In genomic region chr10:79595590-79595929, GRCm38 (mm10) we compare ENCODE assay signal across 13 mouse cellular contexts. TPM values are rescaled to one million over a fixed set of nuclear protein-coding genes. Genes with fewer than 3 reads are reported as not detected.
DNase-seq lines count a peak whose midpoint lies in the region; ATAC-seq lines count a peak whose summit lies in the region.
"Had no signal": no experiment of that assay in that cellular context is flagged by ENCODE, and none has a peak within 500 bp of the region (broad histone marks: within the 10 kb centered on the region; RNA-seq: fewer than 3 reads in every experiment).

No protein-coding gene starts in this region.

- no peak overlapping the region for H3K4me3 ChIP-seq in forebrain, embryonic 12.5 days (replicated peaks)
- H3K4me3 ChIP-seq in forebrain, embryonic 14.5 days (ENCODE audit: low read depth, low read length): no peak overlapping the region
- no peak overlapping the region for H3K4me3 ChIP-seq in kidney, embryonic 14.5 days (ENCODE audit: low read length)
- H3K4me3 ChIP-seq in midbrain, embryonic 12.5 days: no peak overlapping the region
- H3K4me3 ChIP-seq in midbrain, embryonic 10.5 days: no peak overlapping the region
- H3K4me3 ChIP-seq in neural tube, embryonic 15.5 days (replicated peaks): no peak overlapping the region
- H3K4me3 ChIP-seq: liver, embryonic 13.5 days; stomach, embryonic 15.5 days had no signal

- H3K4me1 ChIP-seq in forebrain, embryonic 12.5 days: no peaks in the 10 kb centered on the region
- no peaks in the 10 kb centered on the region for H3K4me1 ChIP-seq in forebrain, embryonic 14.5 days (ENCODE audit: control insufficient read depth, insufficient read depth, low read length)
- H3K4me1 ChIP-seq in kidney, embryonic 14.5 days (ENCODE audit: control insufficient read depth, insufficient read depth, low read length): no peaks in the 10 kb centered on the region
- no peaks in the 10 kb centered on the region for H3K4me1 ChIP-seq in midbrain, embryonic 12.5 days
- H3K4me1 ChIP-seq in midbrain, embryonic 10.5 days: peaks cover 10% of the 10 kb centered on the region
- H3K4me1 ChIP-seq in neural tube, embryonic 15.5 days: 0 out of 2 replicates have a peak, but pooled peaks cover 2% of the 10 kb centered on the region
- H3K4me1 ChIP-seq: liver, embryonic 13.5 days; stomach, embryonic 15.5 days had no signal

- no peaks in the 10 kb centered on the region for H3K9me3 ChIP-seq in forebrain, embryonic 12.5 days
- no peaks in the 10 kb centered on the region for H3K9me3 ChIP-seq in forebrain, embryonic 14.5 days (replicated peaks; ENCODE audit: control insufficient read depth, low read length)
- no peaks in the 10 kb centered on the region for H3K9me3 ChIP-seq in kidney, embryonic 14.5 days (ENCODE audit: control insufficient read depth, low read length)
- H3K9me3 ChIP-seq in midbrain, embryonic 12.5 days: no peaks in the 10 kb centered on the region
- no peaks in the 10 kb centered on the region for H3K9me3 ChIP-seq in midbrain, embryonic 10.5 days (replicated peaks)
- H3K9me3 ChIP-seq in neural tube, embryonic 15.5 days (replicated peaks): no peaks in the 10 kb centered on the region
- H3K9me3 ChIP-seq: liver, embryonic 13.5 days; stomach, embryonic 15.5 days had no signal

- no peak overlapping the region for H3K4me2 ChIP-seq in forebrain, embryonic 12.5 days
- H3K4me2 ChIP-seq in forebrain, embryonic 14.5 days (ENCODE audit: low read length): no peak overlapping the region
- H3K4me2 ChIP-seq in kidney, embryonic 14.5 days (replicated peaks; ENCODE audit: low read depth, low read length): no peak overlapping the region
- no peak overlapping the region for H3K4me2 ChIP-seq in midbrain, embryonic 12.5 days (replicated peaks)
- peak overlapping the region; percentile 44; the same call in 1 of the 2 replicates for H3K4me2 ChIP-seq in neural tube, embryonic 15.5 days
- H3K4me2 ChIP-seq: liver, embryonic 13.5 days; stomach, embryonic 15.5 days had no signal

- H3K36me3 ChIP-seq in forebrain, embryonic 12.5 days (replicated peaks): no peaks in the 10 kb centered on the region
- H3K36me3 ChIP-seq in forebrain, embryonic 14.5 days (ENCODE audit: control insufficient read depth, insufficient read depth, low read length): no peaks in the 10 kb centered on the region
- H3K36me3 ChIP-seq in kidney, embryonic 14.5 days (ENCODE audit: control insufficient read depth, insufficient read depth, low read length): no peaks in the 10 kb centered on the region
- no peaks in the 10 kb centered on the region for H3K36me3 ChIP-seq in midbrain, embryonic 12.5 days
- H3K36me3 ChIP-seq in midbrain, embryonic 10.5 days: no peaks in the 10 kb centered on the region
- H3K36me3 ChIP-seq in neural tube, embryonic 15.5 days: no peaks in the 10 kb centered on the region
- H3K36me3 ChIP-seq: liver, embryonic 13.5 days; stomach, embryonic 15.5 days had no signal

- peaks cover 35% of the 10 kb centered on the region for H3K27me3 ChIP-seq in forebrain, embryonic 12.5 days
- no peaks in the 10 kb centered on the region for H3K27me3 ChIP-seq in forebrain, embryonic 14.5 days (replicated peaks; ENCODE audit: control insufficient read depth, insufficient read depth, low read length)
- H3K27me3 ChIP-seq in kidney, embryonic 14.5 days (ENCODE audit: control insufficient read depth, insufficient read depth, low read length): 0 out of 2 replicates have a peak, but pooled peaks cover 3% of the 10 kb centered on the region
- H3K27me3 ChIP-seq in midbrain, embryonic 12.5 days: peaks cover 38% of the 10 kb centered on the region
- peaks cover 32% of the 10 kb centered on the region for H3K27me3 ChIP-seq in midbrain, embryonic 10.5 days (ENCODE audit: low read depth, poor library complexity, severe bottlenecking)
- H3K27me3 ChIP-seq in neural tube, embryonic 15.5 days (replicated peaks): peaks cover 21% of the 10 kb centered on the region; the same call in 1 of the 2 replicates

- no peak for DNase-seq in forebrain, embryonic 14.5 days (ENCODE audit: low spot score)
- no peak for DNase-seq in kidney, postnatal 10 days
- DNase-seq in midbrain, embryonic 10.5 days (ENCODE audit: low spot score): no peak
- no peak for DNase-seq in layer of hippocampus, adult 9-10 months (ENCODE audit: low spot score)
- DNase-seq: liver, embryonic 13.5 days had no signal

- 59% methylated on average over 8 of the region's 8 CpGs for WGBS in forebrain, embryonic 12.5 days
- 64% methylated on average over 8 of the region's 8 CpGs for WGBS in forebrain, embryonic 14.5 days
- 64% methylated on average over 8 of the region's 8 CpGs for WGBS in kidney, embryonic 14.5 days
- 61% methylated on average over 8 of the region's 8 CpGs for WGBS in midbrain, embryonic 12.5 days
- WGBS in midbrain, embryonic 10.5 days: 62% methylated on average over 8 of the region's 8 CpGs
- 62% methylated on average over 8 of the region's 8 CpGs for WGBS in neural tube, embryonic 15.5 days

- H3K9ac ChIP-seq in forebrain, embryonic 12.5 days: no peak overlapping the region
- H3K9ac ChIP-seq in forebrain, embryonic 14.5 days (ENCODE audit: low read length): no peak overlapping the region
- H3K9ac ChIP-seq in kidney, embryonic 14.5 days (ENCODE audit: low read depth, low read length): no peak overlapping the region
- H3K9ac ChIP-seq in midbrain, embryonic 12.5 days (replicated peaks): no peak overlapping the region
- no peak overlapping the region for H3K9ac ChIP-seq in neural tube, embryonic 15.5 days (replicated peaks)
- H3K9ac ChIP-seq: liver, embryonic 13.5 days; stomach, embryonic 15.5 days had no signal

- ATAC-seq in forebrain, embryonic 12.5 days (ENCODE audit: low FRiP score): peak; percentile 36
- no peak for ATAC-seq in forebrain, embryonic 14.5 days
- ATAC-seq in kidney, embryonic 14.5 days (ENCODE audit: low FRiP score, low TSS enrichment): peak; percentile 36; the same call in 1 of the 2 replicates
- ATAC-seq in midbrain, embryonic 12.5 days (ENCODE audit: low FRiP score, low read depth): 0 out of 2 replicates have a peak, but pooled peaks have one; percentile 19
- peak; percentile 52 for ATAC-seq in neural tube, embryonic 15.5 days (ENCODE audit: low FRiP score)

- no peak overlapping the region for H3K27ac ChIP-seq in forebrain, embryonic 12.5 days
- H3K27ac ChIP-seq in forebrain, embryonic 14.5 days (ENCODE audit: low read depth, low read length): no peak overlapping the region
- no peak overlapping the region for H3K27ac ChIP-seq in kidney, embryonic 14.5 days (ENCODE audit: low read depth, low read length)
- H3K27ac ChIP-seq in midbrain, embryonic 12.5 days (replicated peaks): no peak overlapping the region
- no peak overlapping the region for H3K27ac ChIP-seq in midbrain, embryonic 10.5 days (replicated peaks)
- no peak overlapping the region for H3K27ac ChIP-seq in neural tube, embryonic 15.5 days (replicated peaks)
- H3K27ac ChIP-seq: liver, embryonic 13.5 days; stomach, embryonic 15.5 days had no signal

RNA-seq across cellular contexts. Expression of gene Theg, which starts 8.4 kb away (rescaled TPM):
- not detected in 2 replicates for polyA plus RNA-seq in forebrain, embryonic 12.5 days (2016; fragmentation: Nextera tagmentation; extraction: Ambion mirVana)
- not detected in 2 replicates for polyA plus RNA-seq in forebrain, embryonic 14.5 days (2014; fragmentation: Nextera tagmentation; extraction: Ambion mirVana)
- polyA plus RNA-seq in kidney, embryonic 14.5 days (2014; fragmentation: Nextera tagmentation; extraction: Ambion mirVana): not detected in 2 replicates
- polyA plus RNA-seq in midbrain, embryonic 12.5 days (2016; fragmentation: Nextera tagmentation; extraction: Ambion mirVana): not detected in 2 replicates
- not detected in 2 replicates for polyA plus RNA-seq in midbrain, embryonic 10.5 days (2016; fragmentation: Nextera tagmentation; extraction: Ambion mirVana)
- polyA plus RNA-seq in neural tube, embryonic 15.5 days (2015; fragmentation: Nextera tagmentation; extraction: Ambion mirVana): 0.37 TPM in 1 of 2 replicates, not detected in the other
- polyA plus RNA-seq: heart, embryonic 14.5 days; kidney, embryonic 16.5 days; liver, embryonic 13.5 days; stomach, embryonic 15.5 days; thymus, postnatal 0 days had no signal

RNA-seq across cellular contexts. Expression of gene C2cd4c, which starts 18.3 kb away (rescaled TPM):
- polyA plus RNA-seq in forebrain, embryonic 12.5 days (2016; fragmentation: Nextera tagmentation; extraction: Ambion mirVana): 0.05 TPM in 1 of 2 replicates, not detected in the other
- 0.46 and 0.52 TPM in 2 replicates for polyA plus RNA-seq in forebrain, embryonic 14.5 days (2014; fragmentation: Nextera tagmentation; extraction: Ambion mirVana)
- not detected in 2 replicates for polyA plus RNA-seq in kidney, embryonic 14.5 days (2014; fragmentation: Nextera tagmentation; extraction: Ambion mirVana)
- polyA plus RNA-seq in midbrain, embryonic 12.5 days (2016; fragmentation: Nextera tagmentation; extraction: Ambion mirVana): 0.04 and 0.08 TPM in 2 replicates
- 0.06 and 0.11 TPM in 2 replicates for polyA plus RNA-seq in midbrain, embryonic 10.5 days (2016; fragmentation: Nextera tagmentation; extraction: Ambion mirVana)
- 0.40 and 0.55 TPM in 2 replicates for polyA plus RNA-seq in neural tube, embryonic 15.5 days (2015; fragmentation: Nextera tagmentation; extraction: Ambion mirVana)
- polyA plus RNA-seq: heart, embryonic 14.5 days; liver, embryonic 13.5 days; thymus, postnatal 0 days had no signal

RNA-seq across cellular contexts. Expression of gene Mier2, which starts 40.6 kb away (rescaled TPM):
- 69.0 and 70.6 TPM in 2 replicates for polyA plus RNA-seq in forebrain, embryonic 12.5 days (2016; fragmentation: Nextera tagmentation; extraction: Ambion mirVana)
- 35.3 and 43.7 TPM in 2 replicates for polyA plus RNA-seq in forebrain, embryonic 14.5 days (2014; fragmentation: Nextera tagmentation; extraction: Ambion mirVana)
- 44.2 and 47.4 TPM in 2 replicates for polyA plus RNA-seq in kidney, embryonic 14.5 days (2014; fragmentation: Nextera tagmentation; extraction: Ambion mirVana)
- polyA plus RNA-seq in midbrain, embryonic 12.5 days (2016; fragmentation: Nextera tagmentation; extraction: Ambion mirVana): 59.8 and 62.5 TPM in 2 replicates
- polyA plus RNA-seq in midbrain, embryonic 10.5 days (2016; fragmentation: Nextera tagmentation; extraction: Ambion mirVana): 69.9 and 72.8 TPM in 2 replicates
- polyA plus RNA-seq in neural tube, embryonic 15.5 days (2015; fragmentation: Nextera tagmentation; extraction: Ambion mirVana): 61.7 and 68.6 TPM in 2 replicates

RNA-seq across cellular contexts. Expression of gene Shc2, which starts 42.2 kb away (rescaled TPM):
- 11.9 and 12.7 TPM in 2 replicates for polyA plus RNA-seq in forebrain, embryonic 12.5 days (2016; fragmentation: Nextera tagmentation; extraction: Ambion mirVana)
- 5.9 and 6.5 TPM in 2 replicates for polyA plus RNA-seq in forebrain, embryonic 14.5 days (2014; fragmentation: Nextera tagmentation; extraction: Ambion mirVana)
- polyA plus RNA-seq in kidney, embryonic 14.5 days (2014; fragmentation: Nextera tagmentation; extraction: Ambion mirVana): 6.9 and 8.5 TPM in 2 replicates
- 22.8 and 23.3 TPM in 2 replicates for polyA plus RNA-seq in midbrain, embryonic 12.5 days (2016; fragmentation: Nextera tagmentation; extraction: Ambion mirVana)
- polyA plus RNA-seq in midbrain, embryonic 10.5 days (2016; fragmentation: Nextera tagmentation; extraction: Ambion mirVana): 18.5 and 20.1 TPM in 2 replicates
- 24.7 and 28.9 TPM in 2 replicates for polyA plus RNA-seq in neural tube, embryonic 15.5 days (2015; fragmentation: Nextera tagmentation; extraction: Ambion mirVana)

RNA-seq across cellular contexts. Expression of gene Odf3l2, which starts 50.0 kb away (rescaled TPM):
- polyA plus RNA-seq in forebrain, embryonic 12.5 days (2016; fragmentation: Nextera tagmentation; extraction: Ambion mirVana): not detected in 2 replicates
- 0.14 and 0.17 TPM in 2 replicates for polyA plus RNA-seq in forebrain, embryonic 14.5 days (2014; fragmentation: Nextera tagmentation; extraction: Ambion mirVana)
- not detected in 2 replicates for polyA plus RNA-seq in kidney, embryonic 14.5 days (2014; fragmentation: Nextera tagmentation; extraction: Ambion mirVana)
- polyA plus RNA-seq in midbrain, embryonic 12.5 days (2016; fragmentation: Nextera tagmentation; extraction: Ambion mirVana): not detected in 2 replicates
- not detected in 2 replicates for polyA plus RNA-seq in midbrain, embryonic 10.5 days (2016; fragmentation: Nextera tagmentation; extraction: Ambion mirVana)
- 0.14 and 0.17 TPM in 2 replicates for polyA plus RNA-seq in neural tube, embryonic 15.5 days (2015; fragmentation: Nextera tagmentation; extraction: Ambion mirVana)
- polyA plus RNA-seq: heart, embryonic 14.5 days; kidney, embryonic 16.5 days; liver, embryonic 13.5 days; stomach, embryonic 15.5 days; thymus, postnatal 0 days had no signal
